Mouse (Mus musculus) embryo, embryonic 11.5 days (tissue): ENCODE measurements at regions not wholly inside any gene's neighbourhood (a gene's known extent, or its start where the extent isn't known, plus 50 kb on each side); places are given as distances from the start of the nearest gene placed in this dataset.

Experiments used
- DNase-seq: peaks from one replicate; pipeline ENCODE4 v3.0.0-alpha.2; 2012; ENCODE audit warnings: low read depth, low spot score

- DNase-seq = no peak
Observed at GRCm38 (mm10) chr10:6053207-6053606, 131.0 kb upstream of the Rgs17 start.

DNA sequence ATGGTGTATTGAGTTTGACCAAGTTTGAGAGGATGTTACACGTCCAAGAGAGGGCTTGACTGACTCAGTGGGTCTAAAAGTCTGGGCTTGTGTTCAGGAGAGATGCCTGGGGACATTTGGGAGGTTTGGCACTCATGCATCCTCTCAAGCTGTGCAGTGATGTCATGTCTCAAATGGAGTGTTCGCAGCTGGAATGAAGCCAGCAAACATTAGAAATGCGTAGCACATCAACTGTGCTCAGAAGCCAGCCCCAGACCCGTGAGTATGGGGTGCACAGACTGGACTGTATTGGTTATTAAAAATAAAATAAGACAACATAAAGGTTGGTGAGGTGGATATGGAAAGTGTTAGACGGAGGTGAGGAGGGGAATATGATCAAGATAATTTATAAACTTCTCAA, 121.2 kb upstream of the Rgs17 start:
- no peak for DNase-seq

DNA sequence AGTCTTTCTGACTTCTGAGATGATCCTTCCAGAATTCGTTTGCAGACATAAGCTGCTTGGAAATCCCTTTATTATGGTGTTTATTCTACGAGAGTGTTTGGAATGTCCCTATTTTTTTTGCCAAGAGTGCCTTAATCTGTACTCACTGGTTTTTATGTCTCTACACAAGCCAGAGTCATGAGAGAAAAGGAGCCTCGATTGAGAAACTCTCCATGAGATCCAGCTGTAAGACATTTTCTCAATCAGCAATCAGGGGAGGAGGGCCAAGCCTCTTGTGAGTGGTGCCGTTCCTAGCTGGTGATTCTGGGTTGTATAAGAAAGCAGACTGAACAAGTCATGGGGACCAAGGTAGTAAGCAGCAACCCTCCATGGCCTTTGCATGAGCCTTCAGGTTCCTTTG, 117.6 kb upstream of the Rgs17 start:
- DNase-seq = no peak

GRCm38 (mm10) chr10:6035792-6036487, 113.7 kb upstream of the Rgs17 start:
- DNase-seq = peak; percentile 49

DNA sequence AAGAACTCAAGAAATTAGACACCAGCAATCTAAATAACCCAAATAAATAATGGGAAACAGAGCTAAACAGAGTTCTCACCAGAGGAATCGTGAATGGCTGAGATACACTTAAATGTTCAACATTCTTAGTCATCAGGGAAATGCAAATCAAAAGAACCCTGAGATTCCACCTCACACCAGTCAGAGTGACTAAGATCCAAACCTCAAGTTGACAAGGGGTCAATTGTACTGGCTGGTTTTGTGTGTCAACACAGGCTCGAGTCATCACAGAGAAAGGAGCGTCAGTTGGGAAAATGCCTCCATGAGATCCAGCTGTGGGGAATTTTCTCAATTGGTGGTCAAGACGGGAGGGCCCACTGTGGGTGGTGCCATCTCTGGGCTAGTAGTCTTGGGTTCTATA, 110.3 kb upstream of the Rgs17 start:
- no peak for DNase-seq

DNA sequence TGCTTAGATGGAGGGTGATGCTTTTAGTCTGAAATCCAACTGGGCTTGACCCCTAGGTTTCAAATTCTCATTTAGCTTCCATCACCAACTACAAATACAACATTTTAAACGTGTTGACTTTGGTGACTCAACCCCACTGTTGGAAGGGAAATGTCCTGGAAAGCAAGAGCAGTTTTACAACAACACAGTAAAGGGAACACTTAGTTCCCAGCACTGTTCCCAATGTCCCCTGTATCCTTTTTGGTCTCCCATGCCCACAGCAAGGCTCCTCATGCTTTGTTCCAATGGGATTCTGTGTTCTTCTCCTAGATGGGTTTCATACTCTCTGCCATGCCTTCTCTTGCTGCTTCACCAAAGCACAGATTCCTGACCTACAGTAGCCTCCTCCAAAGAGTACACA, 105.4 kb upstream of the Rgs17 start:
- no peak for DNase-seq

GRCm38 (mm10) chr10:6026317-6026716, 104.1 kb upstream of the Rgs17 start:
- DNase-seq = no peak

DNA sequence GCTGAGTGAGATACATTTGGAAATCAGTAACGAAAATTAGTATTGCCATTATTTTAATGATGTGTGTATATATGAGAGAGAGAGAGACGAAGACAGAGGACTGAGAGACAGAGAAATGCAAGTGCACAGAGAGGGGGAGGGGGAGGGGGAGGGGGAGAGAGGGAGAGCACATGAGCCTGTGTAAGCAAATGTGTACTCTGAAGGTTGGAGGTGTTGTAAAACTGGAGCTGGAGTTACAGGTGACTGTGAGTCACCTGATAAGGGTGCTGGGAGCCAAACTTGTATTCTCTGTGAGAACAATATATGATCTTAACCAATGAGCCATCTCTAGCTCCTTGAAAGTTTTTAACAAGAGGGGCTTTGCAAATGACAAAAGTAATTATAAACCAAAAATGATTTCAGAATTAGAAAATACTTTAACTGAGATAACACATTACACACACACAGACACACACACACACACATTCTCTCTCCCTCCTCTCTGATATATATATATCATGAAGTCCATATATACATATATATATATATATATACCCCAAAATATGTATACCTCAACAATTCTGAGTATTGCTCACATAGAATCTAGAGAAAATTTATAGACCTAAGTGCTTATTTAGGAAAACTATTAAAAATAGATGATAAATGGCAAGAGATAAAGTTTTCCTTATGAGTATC, 100.5 kb upstream of the Rgs17 start:
- no peak for DNase-seq

- no peak for DNase-seq
Observed at GRCm38 (mm10) chr10:6020944-6021684, 98.9 kb upstream of the Rgs17 start.

DNA sequence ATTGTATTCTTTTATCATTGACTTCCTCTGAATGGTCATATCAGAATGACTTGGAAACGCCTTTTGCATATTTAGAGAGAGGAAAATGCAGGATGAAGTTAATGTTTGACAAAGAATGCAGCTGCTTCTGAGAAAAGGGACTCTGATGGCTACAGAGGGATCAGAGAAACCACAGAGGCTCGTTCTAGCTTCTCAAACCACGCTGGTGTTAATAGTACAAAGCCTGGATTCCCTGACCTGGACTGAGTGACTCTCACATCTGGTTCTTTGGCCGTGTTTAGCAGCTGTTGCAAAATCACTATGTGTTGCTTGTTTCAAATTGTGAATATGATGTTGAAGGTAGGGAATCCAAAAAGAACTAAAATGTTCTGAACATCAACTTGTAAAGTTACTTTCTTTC, 91.5 kb upstream of the Rgs17 start:
- DNase-seq = no peak

DNA sequence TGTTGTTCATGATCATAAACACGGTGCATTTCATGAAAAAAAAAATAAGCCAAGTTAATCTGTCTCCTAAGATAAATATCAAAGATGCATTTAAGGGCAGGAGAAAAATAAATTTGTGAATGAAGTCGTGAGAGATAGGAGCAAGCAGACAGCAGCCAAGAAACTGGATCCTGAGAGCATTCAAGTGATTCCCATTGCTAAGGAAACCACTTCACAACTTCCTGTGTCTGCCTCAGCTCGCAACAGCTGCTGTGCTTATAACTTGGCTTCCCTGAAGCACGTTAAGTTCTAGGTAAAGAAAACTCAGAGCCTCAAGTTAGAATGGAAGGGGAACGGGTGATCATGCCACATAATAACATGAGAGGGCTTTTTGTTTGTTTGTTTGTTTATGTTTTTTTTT, 89.3 kb upstream of the Rgs17 start:
- no peak for DNase-seq

GRCm38 (mm10) chr10:6011029-6011428, 88.8 kb upstream of the Rgs17 start:
- DNase-seq = no peak

DNA sequence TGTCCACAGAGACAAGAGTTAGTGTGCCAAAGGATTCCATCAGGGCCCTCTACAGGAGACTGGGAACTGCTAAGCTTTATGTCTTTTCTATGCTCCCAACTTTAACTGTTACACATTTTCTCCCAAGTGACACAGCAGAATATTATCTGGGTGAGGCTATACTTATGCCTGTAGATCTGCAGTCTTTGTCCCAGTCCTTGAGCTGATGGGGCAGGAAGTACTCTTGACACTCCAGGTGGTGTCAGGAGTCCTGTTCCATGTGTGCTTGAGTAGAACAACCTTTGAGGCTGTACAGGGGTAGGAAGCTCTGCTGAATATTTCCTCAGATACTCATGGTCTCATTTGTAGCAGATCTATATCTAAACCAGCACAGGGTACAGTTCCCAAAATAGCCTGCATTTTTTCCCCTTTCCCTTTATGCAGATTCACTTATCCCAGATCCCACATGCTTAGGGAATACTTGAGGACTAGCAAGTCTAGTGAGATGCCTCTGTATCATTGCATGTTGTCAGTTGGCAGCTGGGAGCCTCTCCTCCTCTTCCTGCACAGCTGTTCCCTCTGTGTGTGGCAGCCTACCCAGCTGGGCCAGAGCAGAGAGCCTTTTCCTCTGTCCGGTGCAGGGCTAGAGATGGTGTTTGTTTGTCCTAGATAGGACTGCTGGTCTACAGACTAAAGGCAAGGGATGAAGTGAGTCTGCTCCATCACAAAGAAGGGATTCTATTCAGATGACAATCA, 85.2 kb upstream of the Rgs17 start:
- no peak for DNase-seq

- DNase-seq = no peak
Observed at GRCm38 (mm10) chr10:5981433-5981832, 59.2 kb upstream of the Rgs17 start.

GRCm38 (mm10) chr10:5978534-5978933, 56.3 kb upstream of the Rgs17 start:
- no peak for DNase-seq
